Mouse (Mus musculus) urinary bladder, adult 2 months (tissue): Measurements from ENCODE around the gene Adamtsl1. TPM values are rescaled to one million over a fixed set of nuclear protein-coding genes. Genes with fewer than 3 reads are reported as not detected.
A peak's percentile ranks its signal among the peaks of the same experiment; 100 is the strongest.

Source experiments
- DNase-seq: peaks from one replicate; pipeline ENCODE4 v3.0.0; 2022; ENCODE audit warnings: low spot score
- polyA plus RNA-seq: library from polyadenylated mRNA; depleted of rRNA; stranded (reverse); fragments of >200 nt; gene quantifications from 2 replicates; pipeline ENCODE4 v1.2.3, GENCODE M21; 2012

Gene Adamtsl1
- polyA plus RNA-seq, 1 experiment = 30.5 TPM

DNA sequence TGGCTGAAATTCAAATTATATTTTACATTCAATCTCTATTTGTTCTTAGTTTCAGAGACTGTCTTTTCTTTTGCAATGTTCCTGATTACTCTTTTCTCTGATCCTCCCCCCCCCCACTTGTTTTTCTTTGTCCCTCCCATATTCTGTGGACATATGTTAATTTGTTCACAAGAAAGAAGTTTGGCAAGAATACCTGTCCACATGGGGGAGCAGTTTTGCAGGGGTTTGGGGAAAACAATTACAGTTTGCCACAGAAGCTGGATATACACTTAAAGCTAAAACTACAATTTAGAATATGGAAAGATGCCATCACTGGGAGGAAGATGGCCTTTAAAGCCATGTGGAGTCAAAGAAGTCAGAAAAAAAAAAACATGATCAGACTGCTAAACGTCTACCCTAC lies 532.9 kb downstream of the Adamtsl1 start:
- DNase-seq = no peak

GRCm38 (mm10) chr4:86053487-86054237 lies 539.7 kb downstream of the Adamtsl1 start:
- DNase-seq = peak; percentile 38

DNA sequence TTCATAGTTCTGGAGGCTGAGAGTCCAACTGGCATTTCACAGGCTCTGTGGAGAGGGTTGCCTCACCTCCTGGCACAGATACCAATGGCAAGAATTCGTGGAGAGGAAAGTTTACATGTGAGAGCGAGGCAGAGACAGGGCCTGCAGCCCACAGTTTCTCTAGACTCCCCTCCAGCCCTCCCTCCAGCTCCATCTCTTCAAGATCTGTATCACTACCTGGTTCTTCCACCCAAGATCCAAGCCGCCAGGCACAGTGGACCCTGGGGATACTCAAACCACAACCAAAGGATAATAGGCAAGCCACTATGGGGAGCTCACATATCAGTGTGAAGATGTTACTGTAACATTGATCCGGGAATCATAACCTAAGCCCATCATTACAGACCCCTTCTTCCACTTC lies 546.6 kb downstream of the Adamtsl1 start:
- no peak for DNase-seq

- no peak for DNase-seq
Observed at GRCm38 (mm10) chr4:86068376-86068775, 554.4 kb downstream of the Adamtsl1 start.

- DNase-seq = no peak
Observed at GRCm38 (mm10) chr4:86068875-86069718, 555.1 kb downstream of the Adamtsl1 start.

DNA sequence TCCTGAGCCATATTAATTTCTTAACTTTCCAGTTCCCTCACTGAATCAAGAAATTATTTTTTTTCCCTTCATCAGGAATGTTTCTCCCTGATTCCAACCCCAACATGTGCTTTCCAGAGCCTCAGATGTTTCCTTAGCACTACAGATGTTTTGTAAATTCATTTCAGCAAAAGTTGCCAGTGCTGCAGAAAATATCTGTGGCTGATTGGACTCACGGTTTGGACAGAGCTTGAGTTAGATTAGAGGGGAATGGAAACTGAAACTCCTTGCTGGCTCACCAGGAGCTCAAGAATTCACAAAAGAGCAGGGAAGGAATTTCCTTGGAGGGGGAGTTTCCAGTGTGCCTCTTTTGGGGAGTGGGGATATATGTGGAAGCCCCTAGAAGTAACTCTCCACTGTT lies 560.9 kb downstream of the Adamtsl1 start:
- DNase-seq = no peak

- no peak for DNase-seq
Observed at GRCm38 (mm10) chr4:86077355-86077754, 563.4 kb downstream of the Adamtsl1 start.

DNA sequence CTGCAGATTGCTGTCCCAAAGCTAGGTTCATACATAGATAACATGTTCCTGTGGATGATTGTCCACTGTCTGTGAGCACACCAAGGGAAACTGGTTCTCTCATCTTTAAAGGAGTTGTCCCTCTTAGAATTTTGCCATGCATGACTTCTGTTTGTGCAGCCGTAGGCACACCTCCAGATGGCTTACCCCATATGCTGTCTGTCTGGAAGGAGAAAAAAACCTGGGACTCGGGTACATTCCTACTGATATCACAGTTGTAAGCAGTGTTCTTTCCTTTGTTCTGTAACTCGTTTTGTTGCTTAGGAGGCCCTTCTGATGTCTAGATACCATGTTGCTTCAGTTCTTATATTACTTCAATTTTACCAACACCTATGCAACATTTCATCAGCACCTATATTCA lies 563.9 kb downstream of the Adamtsl1 start:
- no peak for DNase-seq

DNA sequence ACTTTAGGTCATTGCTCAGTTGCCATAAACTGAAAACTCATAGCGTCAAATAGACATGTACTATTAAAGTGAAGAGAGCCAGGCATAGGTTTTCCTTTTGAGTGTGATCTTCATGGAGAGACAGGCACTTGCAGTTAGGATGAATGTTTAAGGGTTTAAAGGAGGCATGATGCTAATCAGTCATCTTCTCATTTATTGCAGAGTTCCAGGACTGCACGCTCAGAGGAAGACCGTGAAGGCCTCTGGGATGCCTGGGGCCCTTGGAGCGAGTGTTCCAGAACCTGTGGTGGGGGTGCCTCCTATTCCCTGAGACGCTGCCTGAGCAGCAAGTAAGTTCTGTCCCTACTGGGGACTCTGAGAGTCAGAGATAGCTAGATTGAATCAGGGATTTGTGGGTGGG lies 573.5 kb downstream of the Adamtsl1 start:
- no peak for DNase-seq

GRCm38 (mm10) chr4:86103207-86103606 lies 589.2 kb downstream of the Adamtsl1 start:
- no peak for DNase-seq

- DNase-seq = no peak
Observed at GRCm38 (mm10) chr4:86108325-86108724, 594.4 kb downstream of the Adamtsl1 start.

- no peak for DNase-seq
Observed at GRCm38 (mm10) chr4:86119067-86119466, 605.1 kb downstream of the Adamtsl1 start.

- no peak for DNase-seq
Observed at GRCm38 (mm10) chr4:86122431-86122830, 608.5 kb downstream of the Adamtsl1 start.

DNA sequence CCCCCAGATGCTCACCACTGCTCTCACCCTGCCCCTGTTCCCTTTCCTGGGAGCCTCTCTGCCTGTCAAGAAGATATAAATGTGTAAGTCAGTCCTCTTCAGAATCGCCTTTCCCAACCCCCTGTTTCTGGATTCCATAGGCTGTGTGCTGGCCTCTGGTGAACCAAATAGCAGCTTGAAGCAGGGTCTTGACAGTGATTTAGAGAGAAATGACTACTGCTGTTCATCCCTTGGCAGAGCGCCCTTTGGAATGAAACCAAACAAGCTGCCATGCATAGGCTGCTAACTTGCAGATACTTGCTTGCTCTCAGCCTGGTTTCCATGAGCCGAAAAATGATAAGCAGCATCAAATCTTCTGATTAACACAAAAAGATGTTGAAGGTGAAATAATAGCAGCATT lies 610.4 kb downstream of the Adamtsl1 start:
- DNase-seq = no peak

DNA sequence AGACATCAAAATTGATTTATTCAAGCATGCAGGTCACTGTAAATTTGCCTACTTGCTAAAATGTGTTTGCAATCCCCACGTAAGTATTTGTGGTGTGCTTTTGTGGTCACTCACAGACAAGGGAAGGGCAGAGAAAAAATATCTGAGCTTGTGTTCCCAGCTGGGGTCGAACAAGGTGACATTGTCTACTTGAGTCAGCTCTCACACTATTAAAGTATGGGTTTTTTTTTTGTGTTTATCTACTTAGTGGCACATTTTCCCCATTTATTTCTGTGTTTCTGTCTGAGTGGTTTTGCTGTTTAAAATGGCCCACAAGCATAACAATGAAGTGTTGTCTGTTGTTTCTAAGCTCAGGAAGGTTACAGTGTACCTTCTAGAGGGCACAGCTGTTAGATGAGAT lies 612.7 kb downstream of the Adamtsl1 start:
- DNase-seq = no peak

DNA sequence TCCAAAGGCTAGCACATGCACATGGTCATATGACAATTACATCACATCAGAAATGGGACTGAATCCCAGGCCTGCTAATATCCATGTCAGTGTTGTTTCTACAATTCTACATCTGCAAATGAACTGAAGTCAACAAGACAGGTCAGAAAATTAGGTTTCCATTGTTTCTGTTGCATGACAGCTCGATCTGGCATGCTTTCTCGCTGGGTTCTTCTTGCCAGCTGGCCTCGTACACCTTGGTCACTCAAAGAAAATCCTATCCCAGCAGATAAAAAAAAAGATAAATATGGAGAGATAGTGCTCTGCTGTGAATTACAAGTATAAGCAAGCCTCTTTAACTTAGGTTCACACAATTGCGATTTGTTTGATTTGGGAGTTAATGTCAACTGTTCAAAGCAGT lies 644.6 kb downstream of the Adamtsl1 start:
- no peak for DNase-seq

DNA sequence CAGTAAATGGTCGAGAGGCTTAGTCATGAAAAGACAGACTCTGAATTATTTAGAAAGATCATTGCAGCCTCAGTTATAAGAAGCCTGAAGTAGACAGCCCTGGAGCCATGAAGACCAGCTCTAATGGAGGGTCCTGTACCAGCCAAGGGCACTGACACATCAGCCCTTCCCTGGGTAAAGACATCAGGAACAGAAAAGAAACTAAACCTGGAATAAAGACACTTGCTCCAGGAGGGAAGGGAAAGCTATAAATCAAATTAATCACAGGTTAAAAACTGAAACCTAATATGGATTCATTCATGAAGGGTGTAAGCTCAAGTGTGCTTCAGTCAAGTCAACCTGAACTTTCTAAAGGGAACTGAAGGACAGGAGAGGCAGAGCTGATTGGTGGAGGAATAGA lies 645.4 kb downstream of the Adamtsl1 start:
- DNase-seq = no peak

- no peak for DNase-seq
Observed at GRCm38 (mm10) chr4:86170763-86171162, 656.8 kb downstream of the Adamtsl1 start.

GRCm38 (mm10) chr4:86171461-86171860 lies 657.5 kb downstream of the Adamtsl1 start:
- DNase-seq = no peak

- DNase-seq = no peak
Observed at GRCm38 (mm10) chr4:86177471-86177870, 663.5 kb downstream of the Adamtsl1 start.

GRCm38 (mm10) chr4:86178116-86178515 lies 664.1 kb downstream of the Adamtsl1 start:
- DNase-seq = no peak

GRCm38 (mm10) chr4:86183701-86184173 lies 669.8 kb downstream of the Adamtsl1 start:
- DNase-seq = no peak

- no peak for DNase-seq
Observed at GRCm38 (mm10) chr4:86189853-86190252, 675.9 kb downstream of the Adamtsl1 start.
